Mouse (Mus musculus): Measurements from ENCODE around the gene Nr1h3. TPM values are rescaled to one million over a fixed set of nuclear protein-coding genes. Genes with fewer than 3 reads are reported as not detected.

Nr1h3 gene
- polyA plus RNA-seq, 1 experiment from 2014 or later = 1.4 TPM

Other genes with a start within 250 kb of the Nr1h3 start
- gene Rapsn, start 167.2 kb downstream of the Nr1h3 start, polyA plus RNA-seq (2016; fragmentation: Nextera tagmentation; extraction: Ambion mirVana) = 1.9 and 2.6 TPM in 2 replicates
- 294 and 301 TPM in 2 replicates for gene Psmc3, start 148.8 kb downstream of the Nr1h3 start, polyA plus RNA-seq (2016; fragmentation: Nextera tagmentation; extraction: Ambion mirVana)
- gene Slc39a13, start 132.4 kb downstream of the Nr1h3 start, polyA plus RNA-seq (2016; fragmentation: Nextera tagmentation; extraction: Ambion mirVana) = 22.6 and 24.3 TPM in 2 replicates
- 1.7 and 2.7 TPM in 2 replicates for gene Spi1, start 120.4 kb downstream of the Nr1h3 start, polyA plus RNA-seq (2016; fragmentation: Nextera tagmentation; extraction: Ambion mirVana)
- gene Mybpc3, start 84.7 kb downstream of the Nr1h3 start, polyA plus RNA-seq (2016; fragmentation: Nextera tagmentation; extraction: Ambion mirVana) = 0.14 and 0.19 TPM in 2 replicates
- 39.1 and 41.2 TPM in 2 replicates for gene Madd, start 19.0 kb downstream of the Nr1h3 start, polyA plus RNA-seq (2016; fragmentation: Nextera tagmentation; extraction: Ambion mirVana)
- 33.2 and 33.9 TPM in 2 replicates for gene Acp2, start 51 bp upstream of the Nr1h3 start, polyA plus RNA-seq (2016; fragmentation: Nextera tagmentation; extraction: Ambion mirVana)
- gene Ddb2, start 34.1 kb upstream of the Nr1h3 start, polyA plus RNA-seq (2016; fragmentation: Nextera tagmentation; extraction: Ambion mirVana) = 10.3 TPM in 2 replicates
- 28.1 and 29.1 TPM in 2 replicates for gene Pacsin3, start 53.1 kb upstream of the Nr1h3 start, polyA plus RNA-seq (2016; fragmentation: Nextera tagmentation; extraction: Ambion mirVana)
- gene Arfgap2, start 62.1 kb upstream of the Nr1h3 start, polyA plus RNA-seq (2016; fragmentation: Nextera tagmentation; extraction: Ambion mirVana) = 93.2 and 97.1 TPM in 2 replicates
- gene 1110051M20Rik, start 241.9 kb upstream of the Nr1h3 start, polyA plus RNA-seq (2016; fragmentation: Nextera tagmentation; extraction: Ambion mirVana) = 110 and 114 TPM in 2 replicates

Data from forebrain, embryonic 12.5 days (tissue).